Mouse (Mus musculus): ENCODE measurements at regions not wholly inside any gene's neighbourhood (a gene's known extent, or its start where the extent isn't known, plus 50 kb on each side); places are given as distances from the start of the nearest gene placed in this dataset.

- no peaks in the 10 kb centered on the region for H3K9me3 ChIP-seq (ENCODE audit: control insufficient read depth, insufficient read depth, low read depth, low read length)
- TF ChIP-seq HCFC1 (IDR thresholded peaks at IDR 0.05; ENCODE audit: borderline replicate concordance, insufficient read depth, low read length) = no peak
- TF ChIP-seq CHD2 (IDR thresholded peaks at IDR 0.05; ENCODE audit: low read depth, low read length) = no peak
- TF ChIP-seq ZNF384 (IDR thresholded peaks at IDR 0.05; ENCODE audit: low read depth, low read length) = no peak
- TF ChIP-seq MAFK (IDR thresholded peaks at IDR 0.05; ENCODE audit: insufficient read depth, low read depth, low read length) = no peak
- no peak for TF ChIP-seq ZC3H11A (IDR thresholded peaks at IDR 0.05; ENCODE audit: borderline replicate concordance, low read depth, low read length)
- in situ Hi-C loops (cut with MboI; ENCODE audit: low sequenced_read_pairs in 2 of 2, unreplicated experiment in 2 of 2) = no loop called here
- H3K9ac ChIP-seq (ENCODE audit: insufficient read depth, low read depth, low read length, poor library complexity, severe bottlenecking) = no peak overlapping the region
- DNase-seq (ENCODE audit: low read depth, low spot score) = no peak
- no peaks in the 10 kb centered on the region for H3K36me3 ChIP-seq (ENCODE audit: control insufficient read depth, insufficient read depth, low read length, poor library complexity, severe bottlenecking)
- no peaks in the 10 kb centered on the region for H3K4me1 ChIP-seq (ENCODE audit: control insufficient read depth in 2 of 2, insufficient read depth in 2 of 2, low read length in 2 of 2, poor library complexity in 1 of 2)
- H3K4me3 ChIP-seq (ENCODE audit: insufficient read depth in 1 of 2, low read depth in 1 of 2, low read length in 2 of 2, poor library complexity in 1 of 2, severe bottlenecking in 1 of 2) = no peak overlapping the region
- no peak overlapping the region for H3K27ac ChIP-seq (ENCODE audit: insufficient read depth, low read depth, low read length, poor library complexity, severe bottlenecking)
Observed at GRCm38 (mm10) chr11:7519556-7519955, 305.8 kb upstream of the Igfbp3 start.

DNA sequence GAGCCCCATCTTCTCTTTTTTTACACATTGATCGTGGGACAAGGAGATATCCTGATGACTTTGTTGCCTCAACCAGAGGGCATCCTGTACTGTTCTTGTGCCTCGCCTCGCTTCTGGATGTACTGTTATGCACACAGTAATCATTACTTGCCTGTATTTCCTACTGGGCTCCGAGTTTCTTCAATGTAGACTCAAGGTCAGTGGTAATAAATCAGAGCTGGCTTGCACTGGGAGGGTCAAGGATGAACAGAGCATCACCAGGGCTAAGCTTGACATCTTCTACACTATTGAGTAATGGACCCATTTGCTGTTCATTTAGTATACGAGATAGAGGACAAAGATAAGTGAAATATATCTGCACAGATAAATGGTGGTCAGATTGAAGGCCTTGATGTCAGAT, 295.1 kb upstream of the Igfbp3 start:
- in situ Hi-C loops (cut with MboI; ENCODE audit: low sequenced_read_pairs in 2 of 2, unreplicated experiment in 2 of 2) = no loop called here
- Histone ChIP-seq H3K36me3 (ENCODE audit: control insufficient read depth, insufficient read depth, low read length, poor library complexity, severe bottlenecking) (no peaks in the 10 kb centered on the region), H3K4me3 (ENCODE audit: insufficient read depth in 1 of 2, low read depth in 1 of 2, low read length in 2 of 2, poor library complexity in 1 of 2, severe bottlenecking in 1 of 2) (no peak overlapping the region), H3K27ac (ENCODE audit: insufficient read depth, low read depth, low read length, poor library complexity, severe bottlenecking) (no peak overlapping the region), H3K9ac (ENCODE audit: insufficient read depth, low read depth, low read length, poor library complexity, severe bottlenecking) (no peak overlapping the region), H3K4me1 (ENCODE audit: control insufficient read depth in 2 of 2, insufficient read depth in 2 of 2, low read length in 2 of 2, poor library complexity in 1 of 2) (peaks cover 0 to 2% of the 10 kb centered on the region in 2 experiments; a peak in 1 of 4 replicates), H3K9me3 (ENCODE audit: control insufficient read depth, insufficient read depth, low read depth, low read length) (no peaks in the 10 kb centered on the region)
- TF ChIP-seq CHD2 (IDR thresholded peaks at IDR 0.05; ENCODE audit: low read depth, low read length) (no peak), MAFK (IDR thresholded peaks at IDR 0.05; ENCODE audit: insufficient read depth, low read depth, low read length) (no peak), ZNF384 (IDR thresholded peaks at IDR 0.05; ENCODE audit: low read depth, low read length) (no peak), HCFC1 (IDR thresholded peaks at IDR 0.05; ENCODE audit: borderline replicate concordance, insufficient read depth, low read length) (no peak), ZC3H11A (IDR thresholded peaks at IDR 0.05; ENCODE audit: borderline replicate concordance, low read depth, low read length) (no peak)
- DNase-seq (ENCODE audit: low read depth, low spot score) = no peak

GRCm38 (mm10) chr11:7506421-7506945, 292.8 kb upstream of the Igfbp3 start:
- no peak overlapping the region for H3K27ac ChIP-seq (ENCODE audit: insufficient read depth, low read depth, low read length, poor library complexity, severe bottlenecking)
- H3K4me3 ChIP-seq (ENCODE audit: insufficient read depth in 1 of 2, low read depth in 1 of 2, low read length in 2 of 2, poor library complexity in 1 of 2, severe bottlenecking in 1 of 2) = no peak overlapping the region
- no peaks in the 10 kb centered on the region for H3K9me3 ChIP-seq (ENCODE audit: control insufficient read depth, insufficient read depth, low read depth, low read length)
- peaks cover 0 to 2% of the 10 kb centered on the region in 2 experiments; a peak in 1 of 4 replicates for H3K4me1 ChIP-seq (ENCODE audit: control insufficient read depth in 2 of 2, insufficient read depth in 2 of 2, low read length in 2 of 2, poor library complexity in 1 of 2)
- H3K36me3 ChIP-seq (ENCODE audit: control insufficient read depth, insufficient read depth, low read length, poor library complexity, severe bottlenecking) = no peaks in the 10 kb centered on the region
- DNase-seq (ENCODE audit: low read depth, low spot score) = no peak
- no peak overlapping the region for H3K9ac ChIP-seq (ENCODE audit: insufficient read depth, low read depth, low read length, poor library complexity, severe bottlenecking)
- no peak for TF ChIP-seq HCFC1 (IDR thresholded peaks at IDR 0.05; ENCODE audit: borderline replicate concordance, insufficient read depth, low read length)
- TF ChIP-seq ZNF384 (IDR thresholded peaks at IDR 0.05; ENCODE audit: low read depth, low read length) = no peak
- TF ChIP-seq MAFK (IDR thresholded peaks at IDR 0.05; ENCODE audit: insufficient read depth, low read depth, low read length) = no peak
- in situ Hi-C loops (cut with MboI; ENCODE audit: low sequenced_read_pairs in 2 of 2, unreplicated experiment in 2 of 2) = no loop called here

DNA sequence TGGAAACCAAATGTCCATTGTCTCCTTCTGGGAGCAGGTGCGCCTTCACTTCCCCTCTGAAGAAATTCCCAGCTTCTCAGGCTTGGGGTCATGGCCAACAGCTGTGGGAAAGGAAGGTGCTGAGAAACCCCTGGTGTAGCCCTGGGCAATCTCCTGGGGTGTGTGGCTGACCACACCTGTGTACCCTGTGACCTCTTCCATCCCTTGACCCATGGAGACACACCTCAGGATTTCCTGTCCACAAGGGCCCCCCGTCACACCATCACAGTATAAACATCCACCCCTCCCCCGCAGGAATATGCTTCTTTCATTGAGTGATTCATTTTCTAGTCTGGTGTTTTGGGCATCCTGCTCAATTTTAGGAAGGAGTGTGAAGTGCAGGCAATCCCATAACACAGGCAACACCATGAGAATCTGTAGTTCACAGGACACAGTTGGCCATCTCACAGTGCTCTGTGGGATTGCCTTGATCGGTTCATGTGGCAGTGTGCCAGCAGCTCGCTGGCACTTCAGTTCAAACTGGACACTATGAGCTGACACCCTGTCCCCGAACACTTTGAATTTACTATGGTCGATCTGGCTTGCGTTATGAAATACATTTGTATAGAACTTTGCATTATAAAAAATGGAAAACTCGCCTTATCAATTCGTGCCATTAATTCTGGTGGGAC, 291.1 kb upstream of the Igfbp3 start:
- DNase-seq (ENCODE audit: low read depth, low spot score) = peak; percentile 4
- Histone ChIP-seq H3K36me3 (ENCODE audit: control insufficient read depth, insufficient read depth, low read length, poor library complexity, severe bottlenecking) (no peaks in the 10 kb centered on the region), H3K9ac (ENCODE audit: insufficient read depth, low read depth, low read length, poor library complexity, severe bottlenecking) (no peak overlapping the region), H3K4me1 (ENCODE audit: control insufficient read depth in 2 of 2, insufficient read depth in 2 of 2, low read length in 2 of 2, poor library complexity in 1 of 2) (peaks cover 0 to 2% of the 10 kb centered on the region in 2 experiments; a peak in 1 of 4 replicates), H3K4me3 (ENCODE audit: insufficient read depth in 1 of 2, low read depth in 1 of 2, low read length in 2 of 2, poor library complexity in 1 of 2, severe bottlenecking in 1 of 2) (no peak overlapping the region), H3K9me3 (ENCODE audit: control insufficient read depth, insufficient read depth, low read depth, low read length) (no peaks in the 10 kb centered on the region), H3K27ac (ENCODE audit: insufficient read depth, low read depth, low read length, poor library complexity, severe bottlenecking) (peak overlapping the region; percentile 12; the same call in 1 of the 2 replicates)
- in situ Hi-C loops (cut with MboI; ENCODE audit: low sequenced_read_pairs in 2 of 2, unreplicated experiment in 2 of 2) = no loop called here
- no peak for TF ChIP-seq HCFC1 (IDR thresholded peaks at IDR 0.05; ENCODE audit: borderline replicate concordance, insufficient read depth, low read length)
- no peak for TF ChIP-seq MAFK (IDR thresholded peaks at IDR 0.05; ENCODE audit: insufficient read depth, low read depth, low read length)
- TF ChIP-seq ZC3H11A (IDR thresholded peaks at IDR 0.05; ENCODE audit: borderline replicate concordance, low read depth, low read length) = no peak
- no peak for TF ChIP-seq CHD2 (IDR thresholded peaks at IDR 0.05; ENCODE audit: low read depth, low read length)
- no peak for TF ChIP-seq ZNF384 (IDR thresholded peaks at IDR 0.05; ENCODE audit: low read depth, low read length)
